Mouse (Mus musculus) midbrain, embryonic 11.5 days (tissue): Measurements from ENCODE around the gene Gzmg. TPM values are rescaled to one million over a fixed set of nuclear protein-coding genes. Genes with fewer than 3 reads are reported as not detected.
"Not testable (repeated sequence)": the region's sequence is repeated elsewhere in the genome, so short reads cannot be mapped to it uniquely, and the experiment has no call there.

Experiments
- ATAC-seq: fragments of 200-750 bp; cut with Nextera tagmentation; 2 replicates; pipeline ENCODE4 v1.8.0; 2017; ENCODE audit warnings: moderate TSS enrichment, moderate library complexity; ENCODE audit not compliant: low FRiP score
- DNase-seq: peaks from one replicate; pipeline ENCODE4 v3.0.0; 2015; ENCODE audit warnings: low spot score; ENCODE audit errors: missing footprints
- H3K27ac ChIP-seq: fragments of 300-500 bp; sonication (generic); 2 replicates; pipeline ENCODE4 v1.5.1; 2014; ENCODE audit warnings: low read depth, low read length
- H3K27me3 ChIP-seq: fragments of 300-500 bp; sonication (generic); 2 replicates; pipeline ENCODE4 v1.6.1; 2014; ENCODE audit warnings: mild to moderate bottlenecking, low read length, moderate library complexity, mixed read lengths; ENCODE audit not compliant: control insufficient read depth, insufficient read depth
- H3K36me3 ChIP-seq: fragments of 300-500 bp; sonication (generic); 2 replicates; pipeline ENCODE4 v1.6.1; 2014; ENCODE audit warnings: mild to moderate bottlenecking, low read length, moderate library complexity, mixed read lengths; ENCODE audit not compliant: control insufficient read depth, insufficient read depth
- H3K4me1 ChIP-seq: fragments of 300-500 bp; sonication (generic); 2 replicates; pipeline ENCODE4 v1.6.1; 2014; ENCODE audit warnings: low read length; ENCODE audit not compliant: control insufficient read depth, insufficient read depth
- H3K4me2 ChIP-seq: fragments of 300-500 bp; sonication (generic); 2 replicates; pipeline ENCODE4 v1.6.1; 2014; ENCODE audit warnings: mild to moderate bottlenecking, moderate library complexity
- H3K4me3 ChIP-seq: fragments of 300-500 bp; sonication (generic); 2 replicates; pipeline ENCODE4 v1.5.1; 2014; ENCODE audit warnings: low read depth, low read length
- H3K9ac ChIP-seq: fragments of 300-500 bp; sonication (generic); 2 replicates; pipeline ENCODE4 v1.6.1; 2014; ENCODE audit warnings: low read length
- H3K9me3 ChIP-seq: fragments of 300-500 bp; sonication (generic); 2 replicates; pipeline ENCODE4 v1.6.1; 2016; ENCODE audit warnings: low read length; ENCODE audit not compliant: control insufficient read depth
- WGBS: fragments of 180-500 bp; shearing (Covaris S2); extraction: QIAGEN DNeasy Blood & Tissue Kit; methylation state at CpG from one replicate; pipeline ENCODE4 v1.1.7; 2014; 5-methylcytosine and 5-hydroxymethylcytosine counted together
- polyA plus RNA-seq: library from polyadenylated mRNA; unstranded; fragments of >200 nt; fragmentation: Nextera tagmentation; extraction: Ambion mirVana; gene quantifications from 2 replicates; pipeline ENCODE4 v1.2.1, GENCODE M21; 2014

Gzmg gene
- polyA plus RNA-seq, 1 experiment from 2014 or later: not detected

- H3K27ac ChIP-seq: no peak overlapping the region
- H3K27me3 ChIP-seq: no peaks in the 10 kb centered on the region
- H3K36me3 ChIP-seq: no peaks in the 10 kb centered on the region
- no peak for DNase-seq
- no peaks in the 10 kb centered on the region for H3K4me1 ChIP-seq
- H3K4me3 ChIP-seq: no peak overlapping the region
- no peak overlapping the region for H3K4me2 ChIP-seq
- 85% methylated on average over 6 of the region's 6 CpGs for WGBS
- no peaks in the 10 kb centered on the region for H3K9me3 ChIP-seq
- no peak for ATAC-seq
- H3K9ac ChIP-seq: no peak overlapping the region
These were observed 8.6 kb upstream of the Gzmg start for GRCm38 (mm10) chr14:56168009-56168408.

GRCm38 (mm10) chr14:56162109-56162508, 2.7 kb upstream of the Gzmg start:
- Histone ChIP-seq H3K36me3 (no peaks in the 10 kb centered on the region), H3K4me2 (no peak overlapping the region), H3K9me3 (no peaks in the 10 kb centered on the region), H3K9ac (no peak overlapping the region), H3K27ac (no peak overlapping the region), H3K4me1 (no peaks in the 10 kb centered on the region), H3K27me3 (no peaks in the 10 kb centered on the region), H3K4me3 (no peak overlapping the region)
- ATAC-seq (no peak), DNase-seq (no peak)
- 88% methylated on average over 2 of the region's 2 CpGs for WGBS

- WGBS: 62% methylated on average over 2 of the region's 2 CpGs
- Histone ChIP-seq H3K4me1 (no peaks in the 10 kb centered on the region), H3K27ac (no peak overlapping the region), H3K4me3 (no peak overlapping the region), H3K36me3 (no peaks in the 10 kb centered on the region), H3K4me2 (no peak overlapping the region), H3K9ac (no peak overlapping the region), H3K9me3 (no peaks in the 10 kb centered on the region), H3K27me3 (no peaks in the 10 kb centered on the region)
- DNase-seq: no peak
- ATAC-seq: no peak
These were observed 4.0 kb downstream of the Gzmg start for GRCm38 (mm10) chr14:56155340-56155739.

GRCm38 (mm10) chr14:56133675-56134074, 25.7 kb downstream of the Gzmg start:
- ATAC-seq: not testable (repeated sequence)

DNA sequence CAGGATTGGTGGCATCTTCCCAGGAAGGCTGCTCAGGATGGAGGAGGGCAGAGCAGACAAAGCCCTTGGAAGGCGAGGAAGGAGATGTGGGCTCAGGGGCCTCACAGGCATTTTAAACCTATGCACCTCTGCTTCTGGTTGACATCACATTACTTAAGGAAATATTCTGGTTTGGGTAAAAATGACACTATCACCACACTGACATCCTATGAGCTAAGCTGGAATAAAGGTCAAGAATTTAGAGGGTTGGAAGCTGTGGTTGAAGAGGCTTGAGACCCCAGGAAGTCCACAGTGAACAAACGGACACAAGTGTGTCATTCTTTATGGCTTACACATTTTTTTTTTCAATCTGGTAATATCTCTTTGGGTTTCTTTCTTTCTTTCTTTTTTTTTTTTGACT, 26.9 kb downstream of the Gzmg start, which contains the start of gene Gzmd:
Gene Gzmd, minus strand, starts transcription at position 101 of the 400 bp plus-strand sequence.
- not testable (repeated sequence) for H3K27ac ChIP-seq, H3K4me3 ChIP-seq, H3K9me3 ChIP-seq, H3K4me2 ChIP-seq, H3K4me1 ChIP-seq, H3K9ac ChIP-seq, H3K27me3 ChIP-seq, H3K36me3 ChIP-seq, ATAC-seq, DNase-seq
- WGBS: 87% methylated on average over 2 of the region's 2 CpGs

More at GRCm38 (mm10) chr14:56133675-56134074, 25.7 kb downstream of the Gzmg start:
- not testable (repeated sequence) for DNase-seq, H3K4me1 ChIP-seq, H3K27me3 ChIP-seq, H3K27ac ChIP-seq, H3K9ac ChIP-seq, H3K4me2 ChIP-seq, H3K4me3 ChIP-seq, H3K9me3 ChIP-seq, H3K36me3 ChIP-seq
- 83% methylated on average over 1 of the region's 1 CpGs for WGBS

- WGBS: 43% methylated on average over 3 of the region's 3 CpGs
- Histone ChIP-seq H3K4me2 (no peak overlapping the region), H3K9me3 (no peaks in the 10 kb centered on the region), H3K27me3 (no peaks in the 10 kb centered on the region), H3K27ac (no peak overlapping the region), H3K9ac (no peak overlapping the region), H3K36me3 (no peaks in the 10 kb centered on the region), H3K4me1 (no peaks in the 10 kb centered on the region), H3K4me3 (no peak overlapping the region)
- ATAC-seq (no peak), DNase-seq (no peak)
These were observed 31.0 kb downstream of the Gzmg start for GRCm38 (mm10) chr14:56128341-56128740.

DNA sequence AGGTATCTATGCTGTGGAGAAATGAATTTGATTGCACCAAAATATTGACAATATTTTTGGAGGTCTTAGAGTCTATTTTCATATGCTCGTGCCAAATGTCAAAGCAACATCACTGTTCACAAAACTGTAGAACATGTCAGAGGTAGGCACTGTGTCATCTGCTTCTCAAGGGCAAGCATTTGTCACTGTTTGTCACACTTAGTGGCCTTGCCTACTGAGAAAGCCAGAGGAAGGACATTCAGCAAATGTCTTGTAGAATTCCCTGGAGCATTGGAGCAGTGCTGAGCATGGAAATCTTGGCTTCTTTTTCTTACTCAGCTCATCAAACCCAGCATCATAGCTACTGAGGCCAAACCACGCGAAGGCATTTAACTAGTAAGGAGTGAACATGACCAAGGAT, 35.9 kb downstream of the Gzmg start:
- H3K9ac ChIP-seq: no peak overlapping the region
- DNase-seq (no peak), ATAC-seq (no peak)
- H3K4me2 ChIP-seq: no peak overlapping the region
- no peaks in the 10 kb centered on the region for H3K36me3 ChIP-seq
- no peaks in the 10 kb centered on the region for H3K4me1 ChIP-seq
- no peaks in the 10 kb centered on the region for H3K27me3 ChIP-seq
- no peaks in the 10 kb centered on the region for H3K9me3 ChIP-seq
- WGBS: 86% methylated on average over 3 of the region's 3 CpGs
- no peak overlapping the region for H3K27ac ChIP-seq
- H3K4me3 ChIP-seq: no peak overlapping the region

- DNase-seq: no peak
- no peak for ATAC-seq
These were observed 38.9 kb downstream of the Gzmg start, which contains the start of gene Gzme for GRCm38 (mm10) chr14:56120525-56120924. Gzme (minus strand) TSS chr14:56120625.

DNA sequence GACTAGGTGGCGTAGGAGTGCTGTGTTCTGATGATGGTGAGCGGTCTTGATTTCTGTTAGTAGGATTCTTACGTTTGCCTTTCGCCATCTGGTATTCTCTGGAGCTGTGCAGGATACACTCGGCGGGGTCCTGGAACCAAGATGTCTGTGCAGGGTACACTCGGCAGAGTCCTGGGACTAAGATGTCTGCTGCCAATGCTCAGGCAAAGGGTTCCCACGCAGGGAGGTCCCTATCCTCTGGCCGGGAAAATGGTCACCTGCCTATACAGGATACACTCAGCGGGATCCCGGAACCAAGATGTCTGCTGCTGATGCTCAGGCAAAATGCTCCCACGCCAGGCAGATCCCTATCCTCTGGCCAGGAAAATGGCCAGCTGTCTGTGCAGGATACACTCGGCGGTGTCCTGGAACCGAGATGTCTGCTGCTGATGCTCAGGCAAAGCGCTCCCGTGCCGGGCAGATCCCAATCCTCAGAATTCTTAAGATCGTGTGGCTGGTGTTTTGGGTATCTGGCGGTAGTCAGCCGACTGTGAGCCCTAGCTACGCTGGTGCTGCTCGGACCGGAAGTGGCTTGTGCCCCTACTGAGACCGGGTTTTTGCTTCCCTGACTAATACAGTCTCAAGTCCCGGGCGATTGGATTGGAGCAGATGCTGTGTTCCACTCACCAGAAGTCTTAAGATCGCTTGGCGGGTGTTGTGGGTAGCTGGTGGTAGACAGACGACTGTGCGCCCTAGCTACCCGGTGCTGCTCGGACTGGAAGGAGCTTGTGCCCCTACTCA, 43.7 kb downstream of the Gzmg start:
- not testable (repeated sequence) for ATAC-seq, H3K4me3 ChIP-seq, H3K36me3 ChIP-seq, H3K27me3 ChIP-seq, DNase-seq, H3K4me1 ChIP-seq, H3K4me2 ChIP-seq, H3K9me3 ChIP-seq, H3K9ac ChIP-seq, H3K27ac ChIP-seq
- 93% methylated on average over 33 of the region's 33 CpGs for WGBS

More at GRCm38 (mm10) chr14:56120525-56120924, 38.9 kb downstream of the Gzmg start, which contains the start of gene Gzme:
- Histone ChIP-seq H3K4me3 (no peak within 1 kb of the TSS), H3K9ac (no peak within 1 kb of the TSS), H3K27ac (no peak within 1 kb of the TSS), H3K4me1 (no peaks in the 10 kb centered on the region), H3K36me3 (no peaks in the 10 kb centered on the region), H3K4me2 (no peak within 1 kb of the TSS), H3K27me3 (no peaks in the 10 kb centered on the region), H3K9me3 (no peaks in the 10 kb centered on the region)
